Mouse (Mus musculus) spleen, postnatal 36 days (tissue): ENCODE measurements around the gene Rapgefl1.
A peak's percentile ranks its signal among the peaks of the same experiment; 100 is the strongest.
"Not testable (repeated sequence)": the region's sequence is repeated elsewhere in the genome, so short reads cannot be mapped to it uniquely, and the experiment has no call there.

ENCODE experiments used
- DNase-seq, 2 experiments: peaks; one replicate each; pipeline ENCODE4 v3.0.0; 2022; ENCODE audit warnings: low spot score in 2 of 2, mixed read lengths in 1 of 2

Rapgefl1 gene

GRCm38 (mm10) chr11:98816706-98817239, 19.8 kb upstream of the Rapgefl1 start:
- DNase-seq, result no peak

GRCm38 (mm10) chr11:98820968-98821367, 15.6 kb upstream of the Rapgefl1 start:
- DNase-seq, result no peak

GRCm38 (mm10) chr11:98826071-98826470, 10.5 kb upstream of the Rapgefl1 start:
- not testable (repeated sequence) for DNase-seq

- no peak for DNase-seq
These were observed 8.7 kb upstream of the Rapgefl1 start for GRCm38 (mm10) chr11:98827877-98828276.

- DNase-seq, result peak; percentile 25 to 46
These were observed 7.4 kb upstream of the Rapgefl1 start for GRCm38 (mm10) chr11:98829091-98829775.

- no peak for DNase-seq
These were observed 6.7 kb upstream of the Rapgefl1 start for GRCm38 (mm10) chr11:98829875-98830274.

GRCm38 (mm10) chr11:98835296-98835695, 1.3 kb upstream of the Rapgefl1 start:
- no peak for DNase-seq

- DNase-seq, result no peak
These were observed 860 bp upstream of the Rapgefl1 start for GRCm38 (mm10) chr11:98835725-98836124.

GRCm38 (mm10) chr11:98836128-98836527, 457 bp upstream of the Rapgefl1 start:
- no peak for DNase-seq

GRCm38 (mm10) chr11:98837231-98837704, 683 bp downstream of the Rapgefl1 start:
- peak in 1 of 2 experiments; percentile 18 for DNase-seq

GRCm38 (mm10) chr11:98837917-98838316, 1.3 kb downstream of the Rapgefl1 start:
- no peak for DNase-seq

- no peak for DNase-seq
These were observed 1.9 kb downstream of the Rapgefl1 start for GRCm38 (mm10) chr11:98838512-98838911.

- DNase-seq, result no peak
These were observed 2.8 kb downstream of the Rapgefl1 start for GRCm38 (mm10) chr11:98839402-98839801.

GRCm38 (mm10) chr11:98839897-98840296, 3.3 kb downstream of the Rapgefl1 start:
- peak; percentile 64 to 65 for DNase-seq

GRCm38 (mm10) chr11:98846016-98846415, 9.4 kb downstream of the Rapgefl1 start:
- no peak for DNase-seq

GRCm38 (mm10) chr11:98846865-98847604, 10.4 kb downstream of the Rapgefl1 start:
- DNase-seq, result no peak

- no peak for DNase-seq
These were observed 12.8 kb downstream of the Rapgefl1 start for GRCm38 (mm10) chr11:98849196-98849894.

- no peak for DNase-seq
These were observed 13.8 kb downstream of the Rapgefl1 start for GRCm38 (mm10) chr11:98850100-98851093.

- DNase-seq, result no peak
These were observed 17.5 kb downstream of the Rapgefl1 start for GRCm38 (mm10) chr11:98854116-98854515.

- no peak for DNase-seq
These were observed 18.1 kb downstream of the Rapgefl1 start for GRCm38 (mm10) chr11:98854659-98855058.
